Mouse (Mus musculus): ENCODE measurements around the gene Cdc6.

Cdc6 gene

DNA sequence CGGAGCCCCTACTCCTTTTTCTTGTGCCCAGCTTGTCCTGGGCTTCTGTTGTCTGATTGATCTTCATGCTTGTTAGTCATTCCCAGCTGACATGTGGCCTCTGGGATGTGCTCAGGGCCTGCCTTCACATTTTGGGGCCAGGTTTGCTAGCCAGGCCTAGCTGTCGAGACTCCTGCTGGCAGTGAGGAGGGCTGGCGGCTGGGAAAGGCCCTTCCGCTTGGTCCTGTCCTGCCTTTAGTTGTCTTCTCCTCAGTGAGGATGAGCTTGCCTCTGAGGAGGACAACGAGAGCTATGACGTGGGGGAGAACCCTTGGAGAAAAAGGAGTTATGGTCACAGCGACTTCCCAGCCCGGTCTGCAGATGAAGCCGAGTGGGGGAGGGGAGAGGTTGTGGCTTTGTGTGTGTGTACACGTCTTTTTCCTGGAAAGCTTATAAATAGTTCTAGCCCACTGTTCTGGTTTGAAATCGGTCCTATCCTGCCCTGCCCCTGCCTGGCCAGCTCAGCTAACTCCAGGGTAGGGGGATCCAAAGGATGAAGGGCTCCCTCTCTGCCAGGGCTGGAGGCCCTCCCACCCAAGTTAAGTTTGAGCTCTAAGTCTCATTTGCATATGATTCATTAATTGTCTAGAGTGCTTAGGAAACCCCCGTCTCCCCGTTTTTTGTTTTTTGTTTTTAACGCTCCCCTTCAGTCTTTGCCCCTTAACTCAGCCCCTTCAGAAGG is 36.3 kb downstream of the Cdc6 start:
- DNase-seq (ENCODE audit: inconsistent ontology term) = peak; percentile 37

- DNase-seq (ENCODE audit: inconsistent ontology term) = peak; percentile 40
Measured at GRCm38 (mm10) chr11:98944897-98945604, 37.5 kb downstream of the Cdc6 start.

- no peak for DNase-seq (ENCODE audit: inconsistent ontology term)
Measured at GRCm38 (mm10) chr11:98945605-98945977, 38.0 kb downstream of the Cdc6 start.

GRCm38 (mm10) chr11:98947969-98948569 is 40.5 kb downstream of the Cdc6 start:
- DNase-seq (ENCODE audit: inconsistent ontology term) = peak; percentile 26

GRCm38 (mm10) chr11:98949242-98949957 is 41.8 kb downstream of the Cdc6 start:
- no peak for DNase-seq (ENCODE audit: inconsistent ontology term)

- peak; percentile 6 for DNase-seq (ENCODE audit: inconsistent ontology term)
Measured at GRCm38 (mm10) chr11:98949958-98950460, 42.4 kb downstream of the Cdc6 start.

DNA sequence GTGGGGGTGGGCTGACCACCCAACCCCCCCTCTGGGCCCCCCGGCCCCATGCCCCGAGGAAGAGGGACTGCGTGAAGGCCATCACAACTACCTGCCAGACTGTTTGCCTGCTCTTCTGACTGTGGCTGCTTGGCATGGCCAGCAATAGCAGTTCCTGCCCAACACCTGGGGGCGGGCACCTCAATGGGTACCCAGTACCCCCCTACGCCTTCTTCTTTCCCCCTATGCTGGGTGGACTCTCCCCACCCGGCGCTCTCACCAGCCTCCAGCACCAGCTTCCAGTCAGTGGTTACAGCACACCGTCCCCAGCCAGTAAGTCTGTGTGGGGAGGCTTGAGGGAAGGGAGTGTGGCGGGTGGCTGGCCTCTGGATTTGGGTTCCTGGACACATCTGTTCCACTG is 42.9 kb downstream of the Cdc6 start:
- no peak for DNase-seq (ENCODE audit: inconsistent ontology term)

DNA sequence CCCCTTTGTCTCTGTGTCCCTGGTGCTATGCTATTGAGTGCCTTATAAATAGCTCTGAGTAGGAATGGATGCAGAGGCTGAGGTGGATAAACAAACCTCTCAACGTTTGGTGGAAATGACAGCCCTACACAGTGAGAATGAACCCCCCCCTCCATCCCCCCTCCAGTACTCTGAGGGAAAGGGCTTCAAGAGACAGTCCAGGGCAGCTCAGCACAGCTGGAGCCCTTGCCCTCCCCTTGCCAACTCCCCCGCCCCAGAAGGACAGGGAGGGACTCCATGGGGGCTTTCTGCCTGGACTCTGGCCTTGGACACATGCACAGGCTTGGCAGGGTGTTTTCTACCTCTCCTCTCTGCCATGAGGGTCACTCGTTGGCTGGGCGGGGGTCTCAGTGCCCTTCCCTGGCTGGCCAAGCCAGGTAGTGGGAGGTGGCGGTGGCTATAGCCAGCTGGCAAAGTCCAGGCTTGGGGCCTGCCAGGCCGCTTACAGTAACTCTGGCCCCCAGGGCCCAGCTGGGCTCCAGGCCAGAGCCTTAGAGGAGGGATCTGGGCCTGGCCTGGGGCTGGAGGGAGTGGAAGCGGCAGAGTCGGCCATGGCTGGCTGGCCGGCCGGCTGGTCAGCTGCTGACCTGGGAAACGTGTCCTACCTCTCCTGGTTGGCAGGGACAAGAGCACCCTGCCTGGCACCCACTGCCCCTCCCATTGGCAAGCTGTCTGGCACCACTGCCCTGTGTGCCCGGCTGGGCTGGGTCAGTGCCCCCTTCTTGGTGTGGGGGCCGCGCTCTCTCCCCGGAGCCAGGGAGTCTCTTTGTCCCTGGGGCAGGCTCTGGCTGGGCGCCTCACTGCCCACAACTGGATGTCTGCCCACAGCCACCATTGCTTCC is 43.7 kb downstream of the Cdc6 start:
- peak; percentile 97 for DNase-seq (ENCODE audit: inconsistent ontology term)

DNA sequence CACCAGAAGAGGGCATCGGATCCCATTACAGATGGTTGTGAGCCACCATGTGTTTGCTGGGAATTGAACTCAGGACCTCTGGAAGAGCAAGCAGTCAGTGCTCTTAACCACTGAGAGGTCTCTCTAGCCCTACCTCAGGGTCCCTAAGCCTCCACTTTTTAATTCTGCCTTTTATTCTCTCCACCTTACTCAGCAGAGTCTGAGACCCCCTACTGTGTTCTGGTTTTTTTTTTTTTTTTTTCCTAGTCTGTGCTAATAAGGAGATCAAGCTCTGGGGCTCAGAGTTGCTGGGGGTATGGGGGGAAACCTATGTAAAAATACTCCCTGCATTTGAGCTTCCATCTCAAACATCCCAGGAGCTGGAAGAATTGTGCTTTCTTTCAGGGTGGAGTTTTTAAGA is 44.5 kb downstream of the Cdc6 start:
- DNase-seq (ENCODE audit: inconsistent ontology term) = no peak

DNA sequence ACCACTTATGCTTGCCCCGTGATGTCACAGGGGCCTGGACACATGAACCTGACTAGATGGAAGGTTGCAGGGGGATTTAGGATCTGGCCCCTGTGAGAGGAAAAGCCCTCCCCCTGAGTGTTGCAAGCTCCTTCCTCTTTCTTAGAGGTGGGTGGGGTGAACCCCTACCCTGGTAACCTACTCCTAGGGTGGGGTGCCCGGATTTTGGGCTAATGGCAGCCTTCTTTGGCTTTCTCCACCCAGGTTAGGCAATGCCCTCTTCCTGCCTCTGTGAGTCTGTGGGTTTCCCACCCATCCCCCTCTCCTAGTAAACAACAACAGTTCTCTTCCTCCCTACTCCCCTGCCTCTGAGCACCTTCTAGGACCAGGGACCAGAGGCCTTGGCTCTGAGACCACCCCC is 45.1 kb downstream of the Cdc6 start:
- DNase-seq (ENCODE audit: inconsistent ontology term) = no peak

DNA sequence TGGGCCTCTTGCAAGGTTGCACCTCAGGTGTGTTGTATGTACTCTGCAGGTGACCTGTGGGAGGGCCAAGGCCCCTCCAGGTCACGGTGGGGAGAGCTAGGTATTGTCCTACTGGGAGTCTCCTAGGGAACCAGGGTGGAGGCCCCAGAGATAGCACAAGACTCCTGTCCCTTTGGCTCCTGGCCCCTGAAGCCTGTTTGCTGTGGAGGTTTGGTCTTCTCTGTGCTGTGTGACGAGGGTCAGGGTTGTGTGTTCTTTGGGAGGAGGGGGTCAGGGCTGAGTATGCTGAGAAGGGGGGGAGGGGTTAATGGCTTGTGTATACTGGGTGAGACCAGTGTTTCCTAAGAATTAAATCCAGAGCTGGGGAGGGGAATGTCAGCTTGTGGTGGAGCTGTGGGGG is 45.8 kb downstream of the Cdc6 start:
- DNase-seq (ENCODE audit: inconsistent ontology term) = no peak

DNA sequence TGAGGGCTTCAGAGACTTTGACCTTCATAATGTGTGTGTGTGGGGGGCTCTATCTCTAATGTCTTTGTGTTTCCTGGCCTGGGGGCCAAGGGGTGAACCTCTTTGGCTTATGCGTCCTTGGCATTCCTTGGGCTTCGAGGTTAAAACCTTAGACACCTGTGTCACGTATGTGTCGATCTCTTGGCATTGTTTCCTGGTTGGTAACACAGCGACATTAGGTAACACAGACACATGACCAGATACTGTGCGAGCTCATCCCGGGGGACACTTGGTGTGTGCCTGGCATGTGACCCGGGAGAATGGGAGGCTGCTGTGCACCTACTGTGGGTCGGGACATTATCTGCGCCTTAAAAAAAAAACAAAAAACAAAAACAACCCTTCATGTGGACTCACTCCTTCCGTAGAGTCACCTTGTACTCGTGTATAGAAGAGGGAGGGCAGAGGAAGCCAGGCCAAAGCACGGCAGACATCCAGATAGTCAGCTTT is 46.3 kb downstream of the Cdc6 start:
- DNase-seq (ENCODE audit: inconsistent ontology term) = no peak

GRCm38 (mm10) chr11:98954373-98954772 is 46.8 kb downstream of the Cdc6 start:
- DNase-seq (ENCODE audit: inconsistent ontology term) = peak; percentile 69

DNA sequence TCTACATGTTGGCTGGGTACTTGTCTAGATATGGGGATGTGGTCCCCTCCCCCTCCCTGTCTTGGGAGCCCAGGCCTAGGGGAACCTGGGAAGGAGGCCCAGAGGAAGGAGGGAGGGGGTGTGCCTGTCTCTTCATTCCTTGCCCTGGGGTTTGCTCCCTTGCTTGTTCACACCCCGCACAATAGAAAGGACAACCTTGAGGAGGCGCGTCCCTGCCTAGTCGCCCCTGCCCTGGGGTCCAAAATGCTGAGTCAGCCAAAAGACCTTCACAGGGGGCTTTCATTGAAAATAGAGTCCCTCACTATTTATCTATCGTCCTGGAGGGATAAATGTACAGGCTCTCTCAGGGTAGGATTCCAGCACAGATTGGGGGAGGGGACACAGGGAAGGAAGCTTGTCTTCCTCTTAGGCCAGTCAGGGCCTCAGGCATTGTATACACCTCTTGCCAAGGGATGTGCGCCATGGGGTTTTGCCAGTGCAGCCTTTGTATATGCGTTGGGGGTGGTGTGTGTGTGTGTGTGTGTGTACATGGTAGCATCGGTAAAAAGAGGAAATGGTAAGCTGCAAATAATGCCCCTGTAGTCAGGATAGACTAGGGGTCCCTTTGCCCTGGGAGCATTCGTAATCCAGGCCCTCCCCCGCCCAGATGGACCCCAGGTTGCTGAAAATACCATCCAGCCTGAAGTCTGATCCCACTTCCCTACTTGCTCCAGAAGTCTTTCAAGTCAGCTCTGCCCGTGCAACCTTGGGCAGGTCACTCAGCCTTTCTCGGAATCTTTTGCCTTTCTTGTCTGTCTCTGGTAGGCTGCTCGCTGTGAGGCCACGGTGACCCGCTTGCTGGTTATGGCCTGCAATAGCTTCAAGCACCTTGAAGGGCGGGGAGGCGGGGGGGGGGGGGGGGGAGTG is 47.5 kb downstream of the Cdc6 start:
- DNase-seq (ENCODE audit: inconsistent ontology term) = no peak

DNA sequence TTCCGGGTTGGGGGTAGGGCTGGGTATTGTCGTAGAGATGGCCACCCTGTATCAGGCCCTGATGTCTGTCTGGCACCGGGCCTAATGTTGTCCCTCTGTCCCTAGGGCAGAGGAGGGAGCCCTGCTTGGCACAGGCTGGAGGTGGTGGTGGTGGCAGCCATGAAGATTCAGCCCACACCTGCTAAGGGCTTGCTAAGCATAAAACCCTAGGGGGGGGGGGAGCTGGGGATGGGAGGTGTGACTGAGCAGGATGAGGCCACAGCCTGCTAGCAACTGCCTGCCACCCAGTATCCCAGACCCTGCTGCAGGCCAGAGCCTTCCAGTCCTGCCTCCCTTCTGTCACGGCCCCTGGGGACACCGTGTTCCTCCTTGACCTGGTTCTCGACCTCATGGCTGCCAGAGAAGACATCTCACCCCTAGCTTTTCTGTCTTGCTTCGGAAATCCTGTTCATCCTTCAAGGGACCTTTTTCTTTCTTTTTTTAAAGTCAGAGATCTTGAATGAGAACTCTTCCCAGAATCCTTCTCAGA is 48.2 kb downstream of the Cdc6 start:
- no peak for DNase-seq (ENCODE audit: inconsistent ontology term)

- DNase-seq (ENCODE audit: inconsistent ontology term) = no peak
Measured at GRCm38 (mm10) chr11:98956340-98956739, 48.7 kb downstream of the Cdc6 start.

DNA sequence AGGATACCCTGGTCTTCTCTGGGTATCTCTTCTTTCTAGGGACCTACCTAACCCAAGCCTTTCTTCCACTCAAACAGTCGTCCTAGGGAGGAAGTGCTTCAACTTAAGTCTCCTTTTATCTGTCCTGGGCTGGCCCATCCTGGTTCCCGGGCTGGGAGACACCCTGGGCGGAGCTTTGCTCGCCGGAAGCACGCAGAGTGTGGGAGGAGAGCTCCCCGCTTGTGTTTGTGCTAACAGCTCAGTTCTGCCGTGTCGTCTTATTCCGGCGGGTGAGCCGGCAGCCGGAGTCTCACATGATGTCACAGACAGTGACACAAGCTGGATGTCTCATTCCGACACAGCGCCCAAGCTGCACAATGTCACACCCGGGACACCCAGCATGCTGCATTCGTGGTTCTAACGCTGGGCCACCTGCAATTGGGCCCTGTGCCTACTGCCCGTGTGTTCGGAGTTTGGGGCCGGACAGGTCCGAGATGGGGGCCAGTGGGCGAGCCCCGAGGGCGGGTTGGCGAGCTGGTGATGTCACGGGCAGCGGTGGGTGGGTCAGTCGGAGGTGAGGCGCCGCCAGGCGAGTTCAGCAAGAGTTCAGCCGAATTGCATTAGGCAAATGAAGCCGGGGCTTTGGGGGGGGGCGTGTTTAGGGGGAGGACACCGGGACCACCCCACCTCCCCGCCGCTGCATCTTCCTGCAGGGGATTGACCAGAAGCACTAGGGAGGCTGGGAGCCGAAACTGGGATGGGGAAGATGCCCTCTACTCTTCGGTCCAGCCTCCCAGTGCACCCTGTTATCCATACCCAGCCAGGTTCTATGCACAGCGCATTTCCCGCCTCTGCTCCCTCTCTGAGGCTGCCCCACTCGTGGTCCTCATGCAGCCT is 52.1 kb downstream of the Cdc6 start:
- DNase-seq (ENCODE audit: inconsistent ontology term) = peak; percentile 88

DNA sequence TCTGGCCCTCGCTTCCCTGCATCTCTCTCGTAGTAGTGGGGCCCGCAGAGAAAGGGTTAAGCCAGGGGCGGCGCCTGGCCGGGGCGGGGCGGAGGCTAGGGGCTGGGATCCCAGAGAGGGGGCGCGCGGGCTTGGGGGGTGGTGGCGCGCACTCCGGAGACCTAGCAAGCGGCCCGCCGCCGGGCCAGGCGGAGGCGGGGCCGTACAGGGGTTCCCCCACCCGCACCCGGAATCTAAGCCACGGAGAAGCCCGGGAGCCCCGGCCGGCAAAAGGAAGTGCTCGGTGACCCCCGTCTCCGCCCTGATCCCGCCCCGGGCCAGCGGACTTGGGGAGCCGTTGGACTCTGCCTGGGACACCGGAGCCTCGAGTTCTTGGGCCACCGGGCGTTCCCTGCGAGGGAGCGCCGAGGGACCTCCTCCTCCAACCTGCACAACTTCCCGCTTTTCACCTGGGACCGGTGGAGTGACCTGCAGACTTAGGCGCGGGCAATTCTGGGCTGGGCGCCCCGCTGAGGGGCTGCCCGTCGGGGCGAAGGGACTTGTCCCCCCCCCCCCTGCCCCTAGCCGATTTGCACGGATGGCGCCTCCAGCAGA is 52.8 kb downstream of the Cdc6 start:
- peak; percentile 89 for DNase-seq (ENCODE audit: inconsistent ontology term)

Measured in Muller cell, postnatal 12 days (primary cell).